Mouse (Mus musculus): ENCODE data around the gene Bbx. TPM values are rescaled to one million over a fixed set of nuclear protein-coding genes. Genes with fewer than 3 reads are reported as not detected.
A peak's percentile ranks its signal among the peaks of the same experiment; 100 is the strongest.

The Bbx gene
- polyA plus RNA-seq, 2 experiments: 13.4 to 30.9 TPM

- peak; percentile 39; the same call in 1 of the 2 replicates for ATAC-seq (ENCODE audit: low FRiP score, low read depth)
- peak overlapping the region; percentile 65 for H3K4me2 ChIP-seq (replicated peaks; ENCODE audit: low read depth, low read length, severe bottlenecking)
- peak overlapping the region; percentile 44 for H3K4me3 ChIP-seq (replicated peaks; ENCODE audit: low read length)
- no peaks in the 10 kb centered on the region for H3K27me3 ChIP-seq (ENCODE audit: control insufficient read depth, insufficient read depth, low read length)
- peak; percentile 6 for DNase-seq (ENCODE audit: low spot score)
- H3K27ac ChIP-seq (replicated peaks; ENCODE audit: low read depth, low read length): peak overlapping the region; percentile 80
- H3K9ac ChIP-seq (ENCODE audit: low read depth, low read length, severe bottlenecking): peak overlapping the region; percentile 48
- H3K9me3 ChIP-seq (ENCODE audit: control insufficient read depth, low read length): no peaks in the 10 kb centered on the region
- no peak for TF ChIP-seq POLR2A (IDR thresholded peaks at IDR 0.05; ENCODE audit: borderline replicate concordance, extremely low read depth, insufficient read depth, insufficient read length)
- 38% methylated on average over 17 of the region's 17 CpGs for WGBS
- peaks cover 12% of the 10 kb centered on the region; the same call in 1 of the 2 replicates for H3K4me1 ChIP-seq (ENCODE audit: control insufficient read depth, insufficient read depth, low read length)
- H3K36me3 ChIP-seq (ENCODE audit: control insufficient read depth, insufficient read depth, low read length): no peaks in the 10 kb centered on the region
These were observed 68.6 kb downstream of the Bbx start for GRCm38 (mm10) chr16:50363443-50364188.

- H3K4me1 ChIP-seq (ENCODE audit: control insufficient read depth, insufficient read depth, low read length): peaks cover 12% of the 10 kb centered on the region; the same call in 1 of the 2 replicates
- H3K27me3 ChIP-seq (ENCODE audit: control insufficient read depth, insufficient read depth, low read length): no peaks in the 10 kb centered on the region
- no peak overlapping the region for H3K4me2 ChIP-seq (replicated peaks; ENCODE audit: low read depth, low read length, severe bottlenecking)
- H3K9me3 ChIP-seq (ENCODE audit: control insufficient read depth, low read length): no peaks in the 10 kb centered on the region
- H3K36me3 ChIP-seq (ENCODE audit: control insufficient read depth, insufficient read depth, low read length): no peaks in the 10 kb centered on the region
- H3K27ac ChIP-seq (replicated peaks; ENCODE audit: low read depth, low read length): no peak overlapping the region
- no peak overlapping the region for H3K9ac ChIP-seq (ENCODE audit: low read depth, low read length, severe bottlenecking)
- ATAC-seq (ENCODE audit: low FRiP score, low read depth): no peak
- no peak for TF ChIP-seq POLR2A (IDR thresholded peaks at IDR 0.05; ENCODE audit: borderline replicate concordance, extremely low read depth, insufficient read depth, insufficient read length)
- WGBS: 80% methylated on average over 7 of the region's 7 CpGs
- no peak for DNase-seq (ENCODE audit: low spot score)
- no peak overlapping the region for H3K4me3 ChIP-seq (replicated peaks; ENCODE audit: low read length)
These were observed 71.6 kb downstream of the Bbx start for GRCm38 (mm10) chr16:50360631-50361030.

- DNase-seq (ENCODE audit: low spot score) (no peak), ATAC-seq (ENCODE audit: low FRiP score, low read depth) (no peak)
- H3K4me1 ChIP-seq (ENCODE audit: control insufficient read depth, insufficient read depth, low read length): no peaks in the 10 kb centered on the region
- no peaks in the 10 kb centered on the region for H3K27me3 ChIP-seq (ENCODE audit: control insufficient read depth, insufficient read depth, low read length)
- 57% methylated on average over 2 of the region's 2 CpGs for WGBS
- no peak overlapping the region for H3K9ac ChIP-seq (ENCODE audit: low read depth, low read length, severe bottlenecking)
- H3K9me3 ChIP-seq (ENCODE audit: control insufficient read depth, low read length): no peaks in the 10 kb centered on the region
- H3K4me3 ChIP-seq (replicated peaks; ENCODE audit: low read length): no peak overlapping the region
- no peak for TF ChIP-seq POLR2A (IDR thresholded peaks at IDR 0.05; ENCODE audit: borderline replicate concordance, extremely low read depth, insufficient read depth, insufficient read length)
- no peaks in the 10 kb centered on the region for H3K36me3 ChIP-seq (ENCODE audit: control insufficient read depth, insufficient read depth, low read length)
- no peak overlapping the region for H3K27ac ChIP-seq (replicated peaks; ENCODE audit: low read depth, low read length)
- H3K4me2 ChIP-seq (replicated peaks; ENCODE audit: low read depth, low read length, severe bottlenecking): no peak overlapping the region
These were observed 102.5 kb downstream of the Bbx start for GRCm38 (mm10) chr16:50329684-50330083.

DNA sequence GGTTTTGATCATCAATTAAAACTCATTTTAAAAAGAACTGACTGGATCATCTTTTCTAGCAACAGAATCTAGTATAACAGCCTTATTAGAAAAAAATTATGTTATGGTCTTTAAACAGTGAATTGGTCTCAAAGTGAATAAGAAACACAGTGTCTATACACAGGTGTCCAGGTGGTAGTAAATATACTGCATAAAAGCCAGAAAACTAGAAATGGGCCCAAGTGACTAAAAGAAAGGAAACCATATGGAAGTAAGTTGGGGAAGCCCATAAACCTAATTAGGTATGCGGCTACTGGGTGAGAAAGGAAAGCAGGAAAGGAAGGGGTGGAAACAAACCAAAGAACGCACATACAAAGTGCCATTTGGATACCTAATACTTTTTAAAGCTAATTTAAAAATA is 107.4 kb downstream of the Bbx start:
- TF ChIP-seq POLR2A (IDR thresholded peaks at IDR 0.05; ENCODE audit: borderline replicate concordance, extremely low read depth, insufficient read depth, insufficient read length): no peak
- no peaks in the 10 kb centered on the region for H3K27me3 ChIP-seq (ENCODE audit: control insufficient read depth, insufficient read depth, low read length)
- H3K36me3 ChIP-seq (ENCODE audit: control insufficient read depth, insufficient read depth, low read length): no peaks in the 10 kb centered on the region
- no peaks in the 10 kb centered on the region for H3K9me3 ChIP-seq (ENCODE audit: control insufficient read depth, low read length)
- ATAC-seq (ENCODE audit: low FRiP score, low read depth): no peak
- DNase-seq (ENCODE audit: low spot score): no peak
- H3K9ac ChIP-seq (ENCODE audit: low read depth, low read length, severe bottlenecking): no peak overlapping the region
- H3K4me3 ChIP-seq (replicated peaks; ENCODE audit: low read length): no peak overlapping the region
- 37% methylated on average over 2 of the region's 2 CpGs for WGBS
- no peak overlapping the region for H3K4me2 ChIP-seq (replicated peaks; ENCODE audit: low read depth, low read length, severe bottlenecking)
- H3K4me1 ChIP-seq (ENCODE audit: control insufficient read depth, insufficient read depth, low read length): no peaks in the 10 kb centered on the region
- H3K27ac ChIP-seq (replicated peaks; ENCODE audit: low read depth, low read length): no peak overlapping the region

DNA sequence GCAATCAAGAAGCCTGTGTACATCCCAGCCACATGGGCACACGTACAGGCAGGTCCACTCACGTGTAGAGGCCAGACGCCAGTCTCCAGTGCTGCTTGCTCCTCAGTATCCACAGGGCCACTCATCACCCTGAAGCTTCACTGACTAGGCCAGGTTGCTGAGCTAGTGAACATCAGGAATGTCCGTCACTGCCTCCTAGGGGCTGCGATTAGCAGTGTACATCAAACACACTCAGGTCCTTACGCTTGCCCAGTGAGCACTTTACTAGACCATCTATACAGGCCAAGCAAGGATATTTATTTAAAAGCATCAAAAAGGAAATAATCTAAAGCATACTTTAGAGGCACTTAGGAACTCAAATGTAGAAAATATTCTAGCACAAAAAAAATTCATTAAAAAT is 107.9 kb downstream of the Bbx start:
- ATAC-seq (ENCODE audit: low FRiP score, low read depth) (no peak), DNase-seq (ENCODE audit: low spot score) (no peak)
- Histone ChIP-seq H3K27me3 (ENCODE audit: control insufficient read depth, insufficient read depth, low read length) (no peaks in the 10 kb centered on the region), H3K4me1 (ENCODE audit: control insufficient read depth, insufficient read depth, low read length) (no peaks in the 10 kb centered on the region), H3K4me2 (replicated peaks; ENCODE audit: low read depth, low read length, severe bottlenecking) (no peak overlapping the region), H3K4me3 (replicated peaks; ENCODE audit: low read length) (no peak overlapping the region), H3K27ac (replicated peaks; ENCODE audit: low read depth, low read length) (no peak overlapping the region), H3K9ac (ENCODE audit: low read depth, low read length, severe bottlenecking) (no peak overlapping the region), H3K9me3 (ENCODE audit: control insufficient read depth, low read length) (no peaks in the 10 kb centered on the region), H3K36me3 (ENCODE audit: control insufficient read depth, insufficient read depth, low read length) (no peaks in the 10 kb centered on the region)
- WGBS: 72% methylated on average over 6 of the region's 6 CpGs
- no peak for TF ChIP-seq POLR2A (IDR thresholded peaks at IDR 0.05; ENCODE audit: borderline replicate concordance, extremely low read depth, insufficient read depth, insufficient read length)

Measured in limb, embryonic 14.5 days (tissue).